Comparison of ENCODE assay signal across 8 mouse cellular contexts in genomic region chr4:152731082-152731720, GRCm38 (mm10).
"Had no signal": no experiment of that assay in that cellular context is flagged by ENCODE, and none has a peak within 500 bp of the region (broad histone marks: within the 10 kb centered on the region; RNA-seq: fewer than 3 reads in every experiment).

No protein-coding gene starts in this region.

- H3K4me2 ChIP-seq: kidney, embryonic 15.5 days; limb, embryonic 15.5 days; liver, embryonic 12.5 days; lung, embryonic 14.5 days; midbrain, embryonic 13.5 days; neural tube, embryonic 15.5 days had no signal

- H3K36me3 ChIP-seq: kidney, embryonic 15.5 days; limb, embryonic 15.5 days; liver, embryonic 12.5 days; midbrain, embryonic 13.5 days; neural tube, embryonic 15.5 days had no signal

- H3K4me3 ChIP-seq: kidney, embryonic 15.5 days; limb, embryonic 15.5 days; liver, embryonic 12.5 days; midbrain, embryonic 13.5 days; myocyte; neural tube, embryonic 15.5 days had no signal

- H3K9ac ChIP-seq: kidney, embryonic 15.5 days; limb, embryonic 15.5 days; liver, embryonic 12.5 days; lung, embryonic 14.5 days; midbrain, embryonic 13.5 days; neural tube, embryonic 15.5 days had no signal

- DNase-seq: lung, embryonic 14.5 days had no signal

- H3K27me3 ChIP-seq: kidney, embryonic 15.5 days; limb, embryonic 15.5 days; liver, embryonic 12.5 days; neural tube, embryonic 15.5 days had no signal

- H3K9me3 ChIP-seq: kidney, embryonic 15.5 days; limb, embryonic 15.5 days; midbrain, embryonic 13.5 days; neural tube, embryonic 15.5 days had no signal

- H3K4me1 ChIP-seq: kidney, embryonic 15.5 days; limb, embryonic 15.5 days; liver, embryonic 12.5 days had no signal

- ATAC-seq: intestine, embryonic 16.5 days; liver, embryonic 12.5 days; midbrain, embryonic 13.5 days had no signal

- H3K27ac ChIP-seq: kidney, embryonic 15.5 days; limb, embryonic 15.5 days; liver, embryonic 12.5 days; midbrain, embryonic 13.5 days; neural tube, embryonic 15.5 days had no signal
